Mouse (Mus musculus) MEL (cell line): ENCODE data around the gene Clk1.

Experiments used
- BHLHE40 ChIP-seq: IDR thresholded peaks from 2 replicates; pipeline ENCODE4 v1.6.1; 2012; ENCODE audit warnings: low read depth, mild to moderate bottlenecking, inconsistent platforms, low read length, improper control_type of control experiment, borderline replicate concordance
- CHD1 ChIP-seq: IDR thresholded peaks from 2 replicates; pipeline ENCODE4 v1.6.1; 2012; ENCODE audit warnings: low read depth, mild to moderate bottlenecking, inconsistent platforms, low read length, improper control_type of control experiment
- CTCF ChIP-seq, 3 experiments: IDR thresholded peaks in 2 of 3; conservative IDR thresholded peaks in 1 of 3; 2 replicates each; pipeline ENCODE4 v1.5.1; 2011 to 2012; ENCODE audit warnings: low read length in 3 of 3, low read depth in 2 of 3, mild to moderate bottlenecking in 2 of 3, improper control_type of control experiment in 1 of 3, inconsistent platforms in 1 of 3, mixed read lengths in 1 of 3, moderate library complexity in 1 of 3; ENCODE audit not compliant: control insufficient read depth in 1 of 3, insufficient read depth in 1 of 3, poor library complexity in 1 of 3, severe bottlenecking in 1 of 3
- GATA1 ChIP-seq: IDR thresholded peaks from 2 replicates; pipeline ENCODE4 v1.6.1; 2011; ENCODE audit warnings: low read depth, low read length, improper control_type of control experiment
- POLR2A ChIP-seq, 2 experiments: IDR thresholded peaks; 2 replicates each; pipeline ENCODE4 v1.6.1; 2011 to 2012; ENCODE audit warnings: low read length in 2 of 2, mild to moderate bottlenecking in 2 of 2, control low read depth in 1 of 2, improper control_type of control experiment in 1 of 2, low read depth in 1 of 2, moderate library complexity in 1 of 2; ENCODE audit not compliant: control insufficient read depth in 1 of 2, insufficient read depth in 1 of 2, poor library complexity in 1 of 2
- POLR2AphosphoS2 ChIP-seq: IDR thresholded peaks from 2 replicates; pipeline ENCODE4 v1.6.1; 2011; ENCODE audit warnings: low read length, improper control_type of control experiment
- RCOR1 ChIP-seq: IDR thresholded peaks from 2 replicates; pipeline ENCODE4 v1.6.1; 2012; ENCODE audit warnings: low read depth, mild to moderate bottlenecking, inconsistent platforms, low read length, improper control_type of control experiment
- ZKSCAN1 ChIP-seq: IDR thresholded peaks from 2 replicates; pipeline ENCODE4 v1.6.1; 2012; ENCODE audit warnings: low read depth, mild to moderate bottlenecking, inconsistent platforms, low read length, improper control_type of control experiment, moderate library complexity
- ZMIZ1 ChIP-seq: IDR thresholded peaks from 2 replicates; pipeline ENCODE4 v1.6.1; 2012; ENCODE audit warnings: low read depth, mild to moderate bottlenecking, inconsistent platforms, low read length, improper control_type of control experiment, moderate library complexity

GRCm38 (mm10) chr1:58410198-58410588 lies 13.7 kb downstream of the Clk1 start:
- no peak for TF ChIP-seq GATA1
- TF ChIP-seq POLR2A (IDR thresholded peaks at IDR 0.05; ENCODE audit: control insufficient read depth in 1 of 2, insufficient read depth in 1 of 2, low read depth in 1 of 2, low read length in 2 of 2, poor library complexity in 1 of 2): no peak
- no peak for TF ChIP-seq RCOR1
- no peak for TF ChIP-seq BHLHE40
- no peak for TF ChIP-seq CHD1
- no peak for TF ChIP-seq CTCF (IDR thresholded peaks at IDR 0.05 in 2 of 3, conservative IDR thresholded peaks at IDR 0.05 in 1 of 3; ENCODE audit: control insufficient read depth in 1 of 3, insufficient read depth in 1 of 3, low read depth in 2 of 3, low read length in 3 of 3, poor library complexity in 1 of 3, severe bottlenecking in 1 of 3)
- TF ChIP-seq POLR2AphosphoS2: no peak
- TF ChIP-seq ZKSCAN1: no peak
- TF ChIP-seq ZMIZ1: no peak
